Mouse (Mus musculus) induced T-regulatory cell, adult 2 months (primary cell): ENCODE results near the gene Casc3.

Experiments used
- DNase-seq: peaks from one replicate; pipeline ENCODE4 v3.0.0-alpha.2; 2012; ENCODE audit warnings: low read depth

Casc3 gene

DNA sequence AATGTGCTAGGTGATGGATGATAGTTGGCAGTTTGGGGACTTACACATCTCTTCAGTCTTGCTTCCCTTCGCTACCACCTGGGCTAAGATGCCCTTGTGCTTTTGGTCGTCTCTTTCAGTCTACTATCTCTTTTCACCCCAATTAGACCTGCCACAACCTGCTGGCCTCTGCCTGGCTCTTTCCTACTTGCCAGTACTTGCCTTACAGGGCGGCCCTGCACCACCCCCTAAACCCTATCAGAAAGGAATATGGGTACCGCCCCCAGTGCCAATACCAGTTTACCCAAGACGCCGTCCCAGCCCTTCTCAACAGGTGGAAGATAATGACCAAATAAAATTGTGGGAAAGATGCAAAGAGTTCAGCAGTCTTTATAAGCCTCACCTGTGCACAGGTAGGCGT lies 31.4 kb downstream of the Casc3 start:
- DNase-seq, result no peak

DNA sequence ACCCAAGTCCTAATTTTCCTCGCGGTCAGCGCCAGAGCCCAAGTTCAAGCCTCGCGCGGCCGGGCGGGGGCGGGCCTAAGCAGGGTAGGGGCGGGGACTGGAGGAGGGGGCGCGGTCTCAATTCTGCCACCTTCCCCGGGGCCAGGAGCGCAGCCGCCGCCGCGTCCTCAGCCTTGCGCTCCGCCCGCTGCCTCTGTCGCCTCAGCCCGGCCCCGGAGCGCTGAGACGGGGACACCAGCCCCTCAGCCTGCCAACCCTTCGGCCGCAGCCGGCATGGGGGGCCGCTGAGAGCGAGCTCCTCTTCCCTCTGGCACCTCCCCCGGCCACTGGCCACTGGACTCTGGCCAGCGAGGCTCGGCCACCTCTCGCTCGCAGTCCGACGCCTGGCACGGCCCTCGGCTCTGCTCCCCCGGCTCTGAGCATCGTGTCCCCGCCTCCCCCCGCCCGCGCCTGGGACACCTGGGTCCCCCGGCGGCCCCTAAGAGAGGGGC lies 32.0 kb downstream of the Casc3 start, which contains the start of gene Rapgefl1:
Gene Rapgefl1, plus strand, starts transcription at position 135 of the 491 bp plus-strand sequence.
- DNase-seq, result peak; percentile 86

DNA sequence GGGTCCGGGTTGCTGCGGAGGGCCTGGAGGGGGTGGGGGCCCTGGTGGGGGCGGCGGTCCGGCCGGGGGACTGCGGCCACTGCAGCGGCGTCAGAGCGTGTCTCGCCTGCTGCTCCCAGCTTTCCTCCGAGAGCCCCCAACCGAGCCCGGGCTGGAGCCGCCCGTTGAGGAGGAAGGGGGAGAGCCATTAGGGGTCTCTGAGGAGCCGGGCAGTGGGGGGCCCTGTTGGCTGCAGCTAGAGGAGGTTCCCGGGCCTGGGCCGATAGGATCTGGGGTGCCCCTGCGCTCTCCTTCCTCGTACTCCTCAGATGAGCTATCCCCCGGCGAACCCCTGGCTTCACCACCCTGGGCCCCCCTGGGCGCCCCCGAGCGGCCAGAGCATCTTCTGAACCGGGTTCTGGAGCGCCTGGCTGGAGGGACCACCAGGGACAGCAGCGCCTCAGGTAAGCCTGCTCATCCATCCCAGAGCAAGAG lies 32.6 kb downstream of the Casc3 start:
- DNase-seq, result no peak

DNA sequence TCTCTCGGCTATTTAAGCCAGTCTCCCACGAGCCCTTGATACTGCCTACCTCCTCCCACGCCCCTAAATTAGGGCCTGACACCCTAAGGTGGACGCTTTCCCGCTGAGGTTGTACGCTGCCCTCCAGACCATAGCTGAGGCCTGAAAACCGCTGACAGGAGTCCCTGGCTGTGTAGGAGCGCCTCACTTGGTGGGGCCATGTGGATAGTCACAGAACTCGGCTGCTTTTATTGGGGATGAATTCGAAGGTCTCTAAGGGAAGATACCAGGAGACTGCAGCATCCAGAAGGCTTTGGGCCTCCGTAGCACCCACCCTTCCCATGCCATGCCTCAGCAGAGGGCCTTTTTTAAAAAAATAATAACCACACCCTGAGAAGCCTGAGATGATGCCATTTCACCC lies 33.2 kb downstream of the Casc3 start:
- no peak for DNase-seq

DNA sequence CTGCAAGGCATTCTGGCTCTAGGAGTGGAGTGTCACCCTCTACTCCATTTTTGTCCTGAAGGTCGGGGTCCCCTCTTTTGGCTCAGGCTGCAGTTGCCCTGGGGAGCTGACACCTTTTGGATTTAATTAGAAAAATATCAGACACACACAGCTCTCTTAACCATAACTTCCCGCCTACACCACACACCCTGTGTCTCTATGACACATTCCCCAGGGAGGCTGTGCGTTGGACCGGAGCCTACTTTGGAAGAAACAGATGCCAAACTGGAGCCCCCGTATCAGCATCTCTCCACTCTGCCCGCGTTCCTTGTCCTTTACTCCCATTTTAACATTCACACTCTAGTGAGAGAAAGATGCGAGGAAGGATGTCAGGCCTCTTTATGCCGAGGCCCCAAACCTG lies 33.8 kb downstream of the Casc3 start:
- DNase-seq, result no peak

DNA sequence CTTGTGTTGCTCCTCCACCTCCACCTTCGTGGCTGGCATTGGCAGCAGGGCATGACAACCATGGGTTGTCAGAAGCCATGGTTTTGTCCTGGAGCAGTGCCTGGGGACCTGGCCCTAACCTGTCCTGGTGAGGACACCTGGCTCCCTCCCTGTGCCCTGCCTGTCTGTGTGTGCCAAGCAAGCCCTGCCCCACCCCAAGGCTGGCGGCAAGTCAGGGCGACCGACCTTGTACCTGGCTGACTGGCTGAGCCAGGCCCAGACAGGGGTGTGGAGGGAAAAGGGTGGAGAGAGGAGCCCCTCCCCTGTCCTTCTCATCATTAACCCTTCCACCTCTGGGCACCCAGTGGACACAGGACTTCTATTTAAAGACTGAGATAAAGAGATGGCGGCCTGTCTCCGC lies 34.7 kb downstream of the Casc3 start:
- no peak for DNase-seq

DNA sequence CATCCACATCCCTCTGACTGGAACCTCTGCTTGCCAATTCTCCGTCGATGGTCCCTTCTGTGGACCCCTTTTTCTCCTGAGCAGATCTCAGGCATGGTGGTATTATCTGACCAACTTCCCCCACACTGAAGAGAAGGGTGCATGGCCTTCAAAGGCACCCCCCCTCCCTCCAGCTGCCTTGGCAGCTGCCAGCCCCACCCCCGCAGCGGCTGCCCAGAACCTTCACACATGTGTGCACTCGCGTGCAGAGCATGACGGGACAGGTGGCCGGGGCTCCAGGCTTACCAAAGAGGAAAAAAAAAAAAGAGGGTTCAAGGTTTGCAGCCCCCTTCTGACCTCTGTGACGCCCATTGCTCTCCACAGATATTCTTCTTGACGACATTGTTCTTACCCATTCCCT lies 35.2 kb downstream of the Casc3 start:
- DNase-seq, result no peak

DNA sequence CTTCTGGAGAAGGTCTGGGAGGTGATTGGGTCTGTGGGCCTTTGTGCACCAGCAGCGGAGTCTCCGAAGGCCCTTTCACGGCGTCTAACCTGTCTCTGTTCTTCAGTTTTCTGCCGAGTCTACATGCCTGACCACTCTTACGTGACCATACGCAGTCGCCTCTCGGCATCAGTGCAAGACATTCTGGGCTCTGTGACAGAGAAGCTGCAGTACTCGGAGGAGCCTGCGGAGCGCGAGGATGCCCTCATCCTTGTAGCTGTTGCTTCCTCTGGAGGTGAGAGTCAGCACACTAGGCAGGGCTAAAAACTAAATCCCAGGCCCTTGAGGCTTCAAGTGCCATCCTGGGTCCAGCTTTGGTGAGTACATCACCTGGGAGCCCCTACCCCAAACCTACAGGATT lies 41.3 kb downstream of the Casc3 start:
- no peak for DNase-seq

DNA sequence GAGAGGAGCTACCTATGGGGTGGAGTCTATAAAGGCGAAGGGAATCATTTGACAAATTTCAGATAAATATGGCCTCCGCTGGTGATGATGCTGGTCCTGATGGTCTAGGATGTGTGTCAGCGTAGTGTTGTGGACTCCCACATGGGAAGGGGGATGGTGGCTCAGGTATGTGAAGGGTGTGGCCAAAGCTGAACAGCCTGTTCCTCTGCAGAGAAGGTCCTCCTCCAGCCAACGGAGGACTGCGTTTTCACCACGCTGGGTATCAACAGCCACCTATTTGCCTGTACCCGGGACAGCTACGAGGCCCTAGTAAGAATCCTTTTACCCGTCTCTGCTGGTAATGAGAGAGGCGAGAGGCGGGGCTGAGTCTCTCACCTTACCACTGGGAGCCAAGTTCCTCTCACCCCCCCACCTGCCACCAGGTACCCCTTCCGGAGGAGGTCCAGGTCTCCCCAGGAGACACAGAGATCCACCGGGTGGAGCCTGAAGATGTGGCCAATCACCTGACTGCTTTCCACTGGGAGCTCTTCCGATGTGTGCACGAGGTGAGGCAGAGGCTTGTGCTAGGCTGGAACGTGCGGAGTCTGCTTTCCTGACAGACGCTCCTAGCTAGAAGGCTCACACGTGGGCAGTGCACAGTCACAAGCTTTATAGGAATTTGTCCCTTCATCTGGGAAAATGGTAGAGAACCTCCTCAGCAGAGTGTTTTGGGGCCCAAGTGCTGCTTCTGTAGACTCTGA lies 42.3 kb downstream of the Casc3 start:
- no peak for DNase-seq

DNA sequence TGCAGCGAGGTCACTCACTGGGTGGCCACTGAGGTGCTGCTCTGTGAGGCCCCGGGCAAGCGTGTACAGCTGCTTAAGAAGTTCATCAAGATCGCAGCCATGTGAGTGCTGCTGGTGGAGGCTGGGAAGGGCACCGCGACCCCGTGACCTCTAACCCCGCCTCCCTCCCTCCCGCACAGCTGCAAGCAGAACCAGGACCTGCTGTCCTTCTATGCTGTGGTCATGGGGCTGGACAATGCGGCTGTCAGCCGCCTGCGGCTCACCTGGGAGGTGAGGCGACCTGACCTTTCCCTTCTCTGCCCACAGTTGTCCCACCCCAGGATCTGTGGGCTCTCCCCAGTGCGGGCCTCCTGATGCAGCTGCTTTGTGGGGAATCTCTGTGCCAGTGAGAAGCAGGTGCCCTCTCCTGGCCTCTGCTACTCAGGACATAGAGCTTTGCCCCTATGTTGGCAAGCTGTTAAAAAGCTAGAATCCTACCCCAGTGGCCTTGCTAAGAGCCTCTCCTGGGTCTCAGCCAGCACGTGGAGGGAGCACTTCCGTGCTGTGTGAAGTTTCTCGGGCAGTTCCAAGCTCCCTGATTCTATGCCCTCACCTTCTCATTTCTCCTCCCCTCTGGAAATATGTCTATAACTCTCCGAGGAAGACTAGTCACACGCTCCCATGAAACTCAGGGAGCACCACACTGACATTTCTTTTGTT lies 44.6 kb downstream of the Casc3 start:
- DNase-seq, result no peak

DNA sequence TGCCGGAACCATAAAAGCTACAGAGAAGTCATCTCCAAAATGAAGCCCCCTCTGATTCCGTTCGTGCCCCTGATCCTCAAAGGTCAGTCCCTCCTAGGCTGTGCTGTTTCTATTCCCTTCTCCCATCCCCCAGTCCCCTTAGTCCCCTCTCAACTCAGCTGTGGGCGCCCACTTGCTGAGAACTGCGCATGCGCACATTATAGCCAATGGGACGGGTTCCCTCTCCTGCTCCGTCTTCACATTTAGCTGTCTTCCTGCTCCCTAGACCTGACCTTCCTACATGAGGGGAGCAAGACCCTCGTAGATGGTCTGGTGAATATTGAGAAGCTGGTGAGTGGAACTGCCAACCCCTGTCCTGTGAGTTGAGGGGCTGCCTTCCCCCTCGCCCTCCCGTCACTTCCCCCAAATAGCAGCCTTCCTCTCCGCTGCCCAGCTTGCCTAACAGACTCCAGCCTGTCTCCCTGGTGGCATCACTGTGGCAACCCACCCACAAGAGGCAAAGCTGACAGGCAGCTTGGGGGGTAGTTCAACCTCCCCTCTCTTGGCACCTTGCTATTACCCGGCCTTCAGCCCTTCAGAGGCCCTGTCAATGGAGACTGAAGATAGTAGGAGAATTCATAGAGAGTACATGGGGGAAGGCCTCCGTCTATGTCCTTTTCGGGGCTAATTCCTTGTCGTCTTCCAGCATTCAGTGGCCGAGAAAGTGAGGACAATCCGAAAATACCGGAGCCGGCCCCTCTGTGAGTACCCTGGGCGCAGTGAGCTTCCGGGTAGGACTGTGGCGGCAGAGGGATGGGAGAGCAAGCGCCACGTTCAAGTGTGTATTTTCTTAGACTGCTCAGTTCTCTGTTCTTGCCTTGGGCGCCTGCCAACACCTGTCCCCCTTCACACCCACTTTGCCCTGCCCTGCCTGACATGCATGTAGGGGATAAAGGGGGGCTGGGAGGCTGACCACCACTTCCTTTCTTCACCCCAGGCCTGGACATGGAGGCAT lies 45.7 kb downstream of the Casc3 start:
- DNase-seq, result no peak

DNA sequence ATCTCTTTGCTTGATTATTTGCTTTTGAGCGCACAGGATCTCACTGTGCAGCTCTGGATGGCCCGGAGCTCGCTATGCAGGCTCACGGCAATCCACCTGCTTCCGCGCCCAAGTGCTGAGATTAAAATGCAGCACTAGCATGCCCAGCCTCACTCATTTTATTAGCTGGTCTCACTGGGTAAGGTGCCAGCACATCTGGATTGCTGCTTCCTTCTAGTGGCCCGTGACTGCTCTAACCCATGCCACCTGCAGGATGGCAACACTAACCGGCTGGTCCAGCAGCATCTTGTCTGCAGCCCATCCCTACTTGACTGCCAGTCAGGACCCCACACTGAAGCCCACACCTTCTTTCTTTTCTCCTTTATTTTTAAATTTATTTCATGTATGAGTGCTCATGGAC lies 49.4 kb downstream of the Casc3 start:
- DNase-seq, result no peak

DNA sequence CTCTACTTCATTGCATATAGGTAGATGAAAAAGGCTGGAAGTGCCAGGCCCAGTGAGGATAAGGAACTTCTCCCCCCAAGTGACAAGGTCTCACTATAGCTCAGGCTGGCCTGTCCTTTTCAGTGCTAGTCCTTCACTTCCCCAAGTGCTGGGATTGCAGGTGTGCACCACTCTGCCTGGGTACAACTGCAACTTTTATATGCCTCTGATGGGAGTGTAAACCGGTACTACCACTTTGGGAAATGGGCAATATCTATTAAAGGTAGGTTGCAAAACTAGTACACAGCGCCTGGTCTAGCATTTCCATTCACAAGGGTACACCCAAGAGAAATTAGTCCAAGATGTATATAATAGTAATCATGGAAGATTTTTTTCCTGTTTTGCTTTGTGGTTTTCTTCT lies 50.0 kb downstream of the Casc3 start:
- no peak for DNase-seq

DNA sequence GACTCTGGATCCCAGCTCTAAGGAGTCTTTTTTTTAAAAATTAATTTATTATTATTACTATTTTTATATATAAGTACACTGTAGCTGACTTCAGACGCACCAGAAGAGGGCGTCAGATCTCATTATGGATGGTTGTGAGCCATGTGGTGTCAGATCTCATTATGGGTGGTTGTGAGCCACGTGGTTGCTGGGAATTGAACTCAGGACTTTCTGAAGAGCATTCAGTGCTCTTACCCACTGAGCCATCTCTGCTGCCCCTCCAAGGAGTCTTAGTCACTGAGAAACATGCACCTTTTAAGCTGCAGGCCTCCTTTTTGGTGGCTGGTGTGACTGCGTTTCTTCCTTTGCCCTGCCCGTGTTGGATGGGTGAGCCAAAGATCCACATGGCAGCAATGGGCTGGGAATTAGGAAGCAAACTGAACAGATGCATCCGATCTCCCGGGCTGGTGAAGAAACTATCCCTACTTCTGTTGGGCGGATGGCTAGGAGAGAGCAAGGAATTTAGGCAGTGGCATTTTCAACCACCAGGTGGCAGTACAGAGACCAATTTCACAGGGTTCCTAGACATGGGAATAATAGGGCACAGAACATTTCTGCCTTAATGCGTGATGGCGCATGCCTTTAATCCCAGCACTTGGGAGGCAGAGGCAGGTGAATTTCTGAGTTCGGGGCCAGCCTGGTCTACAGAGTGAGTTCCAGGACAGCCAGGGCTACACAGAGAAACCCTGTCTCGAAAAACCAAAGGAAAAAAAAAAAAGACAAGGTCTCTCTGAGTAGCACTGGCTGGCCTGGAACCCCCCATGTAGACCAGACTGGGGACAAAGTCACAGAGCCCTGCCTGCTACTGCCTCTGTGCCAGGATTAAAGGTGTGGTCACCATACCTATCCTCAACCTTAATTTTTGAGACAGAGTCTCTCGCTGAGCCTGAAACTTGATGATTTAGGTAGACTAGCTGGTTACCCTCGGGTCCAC lies 54.3 kb downstream of the Casc3 start:
- peak; percentile 91 for DNase-seq

DNA sequence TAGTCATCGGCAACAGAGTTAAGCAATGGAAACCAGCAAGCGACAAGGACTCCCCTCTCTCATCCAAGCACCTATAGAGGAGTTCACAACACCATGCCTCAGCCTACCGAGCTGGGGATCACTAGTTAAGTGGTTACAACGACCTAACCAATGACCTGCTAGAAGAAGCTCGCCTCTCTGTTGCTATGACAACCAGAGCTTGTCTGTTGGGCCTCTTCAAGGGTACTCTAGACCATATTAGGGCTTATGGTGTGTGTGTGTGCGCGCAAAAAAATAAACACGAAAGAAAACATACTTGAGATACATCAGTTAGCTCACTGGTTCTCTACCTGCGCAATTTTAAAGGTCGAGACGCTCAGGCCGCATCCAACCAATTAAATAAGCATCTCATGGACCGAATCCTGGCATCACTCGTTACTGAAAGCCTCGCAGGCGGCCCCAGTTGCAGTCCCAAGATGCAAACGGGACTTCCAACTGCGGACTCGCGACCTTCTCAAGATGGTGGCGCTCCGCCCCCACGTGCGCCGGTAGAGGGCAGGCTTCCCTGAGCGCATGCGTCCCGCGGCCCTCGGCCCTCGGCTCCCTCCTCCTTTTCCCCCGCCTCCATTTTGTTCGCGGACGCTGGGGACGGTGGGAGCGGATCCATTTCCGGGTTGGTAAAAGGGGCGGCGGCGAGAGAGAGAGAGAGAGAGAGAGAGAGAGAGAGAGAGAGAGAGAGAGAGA lies 58.5 kb downstream of the Casc3 start, which contains the start of gene Wipf2:
Gene Wipf2, plus strand, starts transcription at position 611 of the 723 bp plus-strand sequence.
- DNase-seq, result peak; percentile 98

DNA sequence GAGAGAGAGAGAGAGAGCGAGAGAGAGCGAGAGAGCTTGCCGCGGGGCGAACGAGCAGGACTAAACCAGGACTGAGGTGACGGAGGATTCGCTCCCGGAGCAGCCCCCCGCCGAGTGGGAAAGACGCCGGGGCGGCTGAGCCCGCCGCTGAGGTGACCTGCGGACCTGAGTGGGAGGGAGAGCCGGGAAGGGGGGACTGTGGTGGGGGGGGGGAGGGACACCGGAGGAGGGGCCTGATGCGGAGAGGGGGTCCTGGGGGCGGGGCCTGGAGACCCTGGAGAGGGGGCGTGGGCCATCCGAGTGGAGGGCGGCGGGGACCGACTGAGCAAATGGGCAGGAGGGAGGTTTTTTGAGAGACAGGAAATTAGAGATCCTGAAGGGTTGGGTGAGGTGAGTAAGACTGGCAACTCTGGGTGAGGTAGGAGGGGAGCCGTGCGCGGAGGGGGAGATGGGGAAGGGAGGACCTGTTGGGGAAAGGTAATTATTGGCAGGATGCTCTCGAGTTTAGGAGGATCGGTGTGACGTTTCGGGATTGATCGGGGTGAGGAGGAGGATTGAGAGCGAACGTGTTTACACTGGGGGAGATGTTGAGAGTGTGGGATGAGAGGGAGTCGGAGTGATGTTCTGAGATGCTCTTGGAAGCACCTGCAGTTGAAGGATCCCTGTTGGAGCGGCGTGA lies 59.2 kb downstream of the Casc3 start:
- peak; percentile 78 for DNase-seq

DNA sequence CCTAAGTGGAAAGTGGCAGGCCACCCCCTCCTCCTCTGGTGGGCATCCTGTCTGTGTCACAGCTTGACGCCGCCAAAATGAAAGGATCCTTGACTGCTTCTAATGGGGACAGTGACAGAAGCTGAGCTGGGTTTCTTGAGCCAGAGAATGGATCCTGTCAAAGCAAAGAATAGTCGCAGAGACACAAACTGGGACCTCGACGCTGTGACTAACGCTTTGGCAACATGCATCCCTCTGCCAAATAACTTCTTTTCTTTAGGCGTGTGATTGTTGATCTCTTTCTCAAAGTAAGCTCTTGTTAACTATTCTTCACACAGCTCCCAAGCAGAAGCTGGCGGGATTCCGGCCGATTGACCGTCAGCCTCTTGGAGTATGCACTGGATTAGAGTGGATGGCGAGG lies 62.6 kb downstream of the Casc3 start:
- no peak for DNase-seq

DNA sequence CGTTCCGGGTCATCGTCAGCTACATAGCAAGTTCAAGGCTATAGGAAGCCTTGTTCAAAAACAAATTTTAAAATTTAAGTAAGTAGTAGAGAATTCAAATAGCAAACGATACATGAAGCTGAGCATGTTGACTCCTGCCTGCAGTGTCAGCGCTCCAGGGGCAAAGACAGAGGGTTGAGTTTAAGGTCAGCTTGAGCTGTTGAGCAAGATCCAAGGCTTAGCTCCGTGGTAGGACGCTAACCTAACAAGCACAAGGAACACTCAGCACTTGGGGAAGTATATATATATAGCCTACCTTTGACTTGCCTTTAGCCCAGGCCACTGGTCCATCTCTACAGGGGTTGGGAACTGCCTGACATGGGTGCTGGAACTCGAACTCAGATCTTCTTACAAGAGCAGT lies 65.2 kb downstream of the Casc3 start:
- no peak for DNase-seq

DNA sequence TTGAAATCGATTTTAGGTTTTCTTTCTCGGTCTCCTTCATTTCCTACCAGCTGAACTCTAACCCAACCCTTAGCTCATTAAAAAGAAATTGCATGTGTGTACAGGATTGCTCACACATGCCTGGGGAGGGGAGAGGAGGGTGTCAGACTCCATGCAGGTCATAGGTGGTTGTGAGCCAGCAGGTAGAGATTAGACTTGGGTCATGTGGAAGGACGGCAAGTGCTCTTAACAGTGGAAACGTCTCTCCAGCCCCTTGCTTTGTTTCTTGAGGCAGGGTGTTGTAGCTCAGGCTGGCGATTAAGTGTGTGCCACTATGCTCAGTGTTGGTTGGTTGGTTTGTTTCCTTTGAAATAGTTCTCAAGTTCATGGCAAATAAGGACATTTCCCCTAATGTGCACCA lies 66.1 kb downstream of the Casc3 start:
- DNase-seq, result no peak

DNA sequence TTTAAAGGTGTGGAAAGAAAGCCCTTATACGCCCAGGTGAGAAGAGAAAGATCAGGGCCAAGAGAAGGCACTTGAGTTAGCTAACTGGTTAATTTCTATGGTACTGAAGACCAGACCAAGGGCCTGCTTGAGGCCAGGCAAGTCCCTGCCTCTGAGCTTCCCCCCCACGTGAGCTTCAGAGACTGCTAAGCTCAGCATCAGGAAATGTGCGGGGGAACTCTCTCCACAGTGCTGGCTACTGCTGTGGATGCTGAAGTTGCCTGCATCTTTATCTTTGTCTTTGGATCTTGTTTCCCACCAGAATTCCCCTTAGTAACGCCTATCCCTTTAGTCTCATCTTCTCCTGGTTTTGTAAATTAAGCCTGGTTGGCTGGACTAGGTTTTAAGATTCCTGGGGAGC lies 66.7 kb downstream of the Casc3 start:
- no peak for DNase-seq
